ENCODE assay signal across 8 mouse cellular contexts in genomic region chr11:103192230-103192955, GRCm38 (mm10). TPM values are rescaled to one million over a fixed set of nuclear protein-coding genes. Genes with fewer than 3 reads are reported as not detected.
DNase-seq lines count a peak whose midpoint lies in the region; ATAC-seq lines count a peak whose summit lies in the region.

No protein-coding gene starts in this region.

- H3K4me3 ChIP-seq in hindbrain, embryonic 14.5 days (replicated peaks; ENCODE audit: low read length), result peak overlapping the region; percentile 19
- peak overlapping the region; percentile 20 for H3K4me3 ChIP-seq in midbrain, embryonic 11.5 days (ENCODE audit: low read depth, low read length)

- H3K27me3 ChIP-seq in hindbrain, embryonic 14.5 days (ENCODE audit: control insufficient read depth, insufficient read depth, low read length), result peaks cover 70% of the 10 kb centered on the region
- peaks cover 56% of the 10 kb centered on the region for H3K27me3 ChIP-seq in midbrain, embryonic 11.5 days (ENCODE audit: control insufficient read depth, insufficient read depth, low read length)

- no peak overlapping the region for H3K27ac ChIP-seq in hindbrain, embryonic 14.5 days
- H3K27ac ChIP-seq in midbrain, embryonic 11.5 days (ENCODE audit: low read depth, low read length), result no peak overlapping the region

- H3K9ac ChIP-seq in hindbrain, embryonic 14.5 days, result peak overlapping the region; percentile 6; the same call in 1 of the 2 replicates
- H3K9ac ChIP-seq in midbrain, embryonic 11.5 days (ENCODE audit: low read length), result no peak overlapping the region

- DNase-seq in kidney, postnatal 10 days, result peak; percentile 15
- no peak for DNase-seq in kidney, adult 11 months
- peak; percentile 54 to 57 for DNase-seq in cerebellum, postnatal 36 days
- no peak for DNase-seq in hindbrain, embryonic 14.5 days (ENCODE audit: low spot score)
- no peak for DNase-seq in midbrain, embryonic 11.5 days (ENCODE audit: low spot score, missing footprints)
- no peak for DNase-seq in ovary, adult 18-20 months (ENCODE audit: low spot score)
- no peak for DNase-seq in thymus, postnatal 0 days (ENCODE audit: low spot score)
- DNase-seq in kidney, adult 8-10 months, result no peak

- no peaks in the 10 kb centered on the region for H3K9me3 ChIP-seq in hindbrain, embryonic 14.5 days (ENCODE audit: control insufficient read depth, low read length)
- H3K9me3 ChIP-seq in midbrain, embryonic 11.5 days (ENCODE audit: control insufficient read depth, low read length), result no peaks in the 10 kb centered on the region

- peaks cover 19% of the 10 kb centered on the region; the same call in 1 of the 2 replicates for H3K36me3 ChIP-seq in hindbrain, embryonic 14.5 days (replicated peaks; ENCODE audit: control insufficient read depth, insufficient read depth)
- H3K36me3 ChIP-seq in midbrain, embryonic 11.5 days (ENCODE audit: control insufficient read depth, insufficient read depth, low read length), result no peaks in the 10 kb centered on the region

- H3K4me2 ChIP-seq in hindbrain, embryonic 14.5 days (replicated peaks), result peak overlapping the region; percentile 49
- peak overlapping the region; percentile 45 for H3K4me2 ChIP-seq in midbrain, embryonic 11.5 days

- 15% methylated on average over 28 of the region's 28 CpGs for WGBS in hindbrain, embryonic 14.5 days
- 15% methylated on average over 28 of the region's 28 CpGs for WGBS in midbrain, embryonic 11.5 days

- ATAC-seq in hindbrain, embryonic 14.5 days (ENCODE audit: low FRiP score), result no peak
- ATAC-seq in midbrain, embryonic 11.5 days (ENCODE audit: low FRiP score), result no peak

- H3K4me1 ChIP-seq in hindbrain, embryonic 14.5 days (replicated peaks; ENCODE audit: control insufficient read depth, insufficient read depth, low read length), result peaks cover 7% of the 10 kb centered on the region; the same call in 1 of the 2 replicates
- peaks cover 8% of the 10 kb centered on the region for H3K4me1 ChIP-seq in midbrain, embryonic 11.5 days (ENCODE audit: control insufficient read depth, insufficient read depth, low read length)

RNA-seq across cellular contexts. Expression of gene 1700023F06Rik, which starts 16.0 kb away (rescaled TPM):
- 1.9 TPM in 2 replicates for polyA plus RNA-seq in hindbrain, embryonic 14.5 days (2014; fragmentation: Nextera tagmentation; extraction: Ambion mirVana)
- 0.12 and 0.14 TPM in 2 replicates for polyA plus RNA-seq in midbrain, embryonic 11.5 days (2014; fragmentation: Nextera tagmentation; extraction: Ambion mirVana)
- 0.56 and 0.93 TPM in 2 replicates for polyA plus RNA-seq in thymus, postnatal 0 days (2015; fragmentation: Nextera tagmentation; extraction: Ambion mirVana)

RNA-seq across cellular contexts. Expression of gene Fmnl1, which starts 21.5 kb away (rescaled TPM):
- polyA plus RNA-seq in hindbrain, embryonic 14.5 days (2014; fragmentation: Nextera tagmentation; extraction: Ambion mirVana), result 6.1 and 8.0 TPM in 2 replicates
- polyA plus RNA-seq in midbrain, embryonic 11.5 days (2014; fragmentation: Nextera tagmentation; extraction: Ambion mirVana), result 0.65 and 0.87 TPM in 2 replicates
- polyA plus RNA-seq in thymus, postnatal 0 days (2015; fragmentation: Nextera tagmentation; extraction: Ambion mirVana), result 56.9 and 59.8 TPM in 2 replicates

RNA-seq across cellular contexts. Expression of gene Spata32, which starts 25.8 kb away (rescaled TPM):
- 0.29 and 0.31 TPM in 2 replicates for polyA plus RNA-seq in hindbrain, embryonic 14.5 days (2014; fragmentation: Nextera tagmentation; extraction: Ambion mirVana)
- 0.15 TPM in 1 of 2 replicates, not detected in the other for polyA plus RNA-seq in midbrain, embryonic 11.5 days (2014; fragmentation: Nextera tagmentation; extraction: Ambion mirVana)
- not detected in 2 replicates for polyA plus RNA-seq in thymus, postnatal 0 days (2015; fragmentation: Nextera tagmentation; extraction: Ambion mirVana)

Comparison
In these comparisons a context has a peak if more than half of its experiments do, and no peak if none do; other contexts are left out.
1. DNase-seq: peak in kidney, postnatal 10 days (single experiment) and cerebellum, postnatal 36 days (2 of 2); none in kidney, adult 11 months (single experiment), hindbrain, embryonic 14.5 days (single experiment), midbrain, embryonic 11.5 days (single experiment), ovary, adult 18-20 months (single experiment), thymus, postnatal 0 days (single experiment) and kidney, adult 8-10 months (0 of 2).